Mouse (Mus musculus): ENCODE measurements around the gene Cypt3.

Cypt3 gene

DNA sequence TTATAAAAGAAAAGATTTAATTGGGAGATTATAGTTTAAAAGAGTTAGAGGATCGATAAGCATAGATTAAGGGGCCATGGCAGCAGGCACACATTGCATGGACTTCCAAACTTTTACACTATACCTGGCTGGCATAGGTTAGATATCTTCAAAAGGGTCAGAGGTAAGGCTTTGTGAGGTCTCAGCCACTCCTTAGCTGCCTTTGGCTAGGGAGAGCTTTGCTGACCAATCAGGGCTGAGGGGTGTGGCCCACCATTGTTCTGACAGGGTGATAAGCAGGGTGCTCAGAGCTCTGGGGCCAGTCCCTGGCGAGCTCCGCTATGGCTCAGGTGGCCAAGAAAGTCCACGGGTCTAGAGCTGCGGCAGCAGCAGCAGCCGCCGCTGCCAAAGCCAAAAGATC lies at the start of gene Cypt3:
Cypt3 (plus strand) TSS at position 301 of the 400 bp plus-strand sequence.
- DNase-seq = no peak

DNA sequence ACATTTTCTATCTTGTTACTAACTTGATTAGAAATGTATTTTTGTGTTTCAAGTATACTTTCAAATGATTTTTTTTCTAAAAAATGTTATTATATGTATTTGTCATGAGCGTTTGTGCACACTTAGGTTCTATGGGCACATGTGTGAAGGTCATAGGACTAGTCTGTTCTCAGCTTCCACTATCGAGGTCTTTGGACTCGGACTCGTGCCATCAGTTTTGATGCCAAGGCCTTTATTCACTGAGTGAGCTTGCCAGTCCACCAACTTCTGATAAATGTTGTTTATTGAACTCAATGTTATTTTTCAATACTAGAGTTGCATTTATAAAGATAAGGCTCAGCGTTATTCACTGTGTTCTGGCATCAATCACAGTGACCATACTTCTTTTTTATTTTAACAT lies 42.9 kb upstream of the Cypt3 start:
- no peak for DNase-seq

DNA sequence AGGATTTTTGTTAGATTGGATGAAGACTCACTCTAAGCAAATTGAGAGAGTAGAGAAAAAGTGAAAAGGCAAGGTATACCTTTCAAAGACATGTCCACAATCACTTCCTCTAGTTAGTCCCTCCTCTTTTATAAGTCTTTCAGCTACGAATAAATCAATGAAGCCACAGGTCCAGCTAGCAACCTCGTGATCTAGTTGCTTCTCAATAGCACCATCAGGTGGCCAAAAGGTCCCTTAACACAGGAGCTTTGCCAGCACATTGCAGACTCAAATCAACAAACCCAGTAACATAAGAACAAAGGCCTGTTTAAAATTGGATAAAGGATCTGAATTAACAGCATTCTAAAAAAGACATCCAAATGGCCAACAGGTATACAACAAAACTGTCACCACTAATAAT lies 30.0 kb upstream of the Cypt3 start:
- DNase-seq = peak; percentile 9

DNA sequence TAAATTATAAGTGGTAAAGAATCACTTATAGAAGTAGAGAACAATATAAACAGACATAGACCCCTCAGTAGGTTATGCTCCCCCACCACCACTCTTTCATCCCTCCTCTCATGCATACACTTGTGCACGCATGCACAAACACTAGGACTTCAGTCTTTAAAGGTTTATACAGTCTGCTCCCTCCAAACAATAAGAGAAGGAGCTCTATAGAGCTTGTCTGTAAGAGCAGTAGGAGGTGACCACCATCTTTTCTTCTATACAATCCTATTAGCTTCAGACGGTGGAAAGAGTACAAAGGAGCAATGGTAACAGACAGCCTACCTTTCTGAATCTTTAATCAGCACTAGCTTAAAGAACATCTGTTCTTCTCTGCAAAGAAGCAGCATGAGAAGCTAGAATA lies 1.8 kb upstream of the Cypt3 start:
- DNase-seq = no peak

DNA sequence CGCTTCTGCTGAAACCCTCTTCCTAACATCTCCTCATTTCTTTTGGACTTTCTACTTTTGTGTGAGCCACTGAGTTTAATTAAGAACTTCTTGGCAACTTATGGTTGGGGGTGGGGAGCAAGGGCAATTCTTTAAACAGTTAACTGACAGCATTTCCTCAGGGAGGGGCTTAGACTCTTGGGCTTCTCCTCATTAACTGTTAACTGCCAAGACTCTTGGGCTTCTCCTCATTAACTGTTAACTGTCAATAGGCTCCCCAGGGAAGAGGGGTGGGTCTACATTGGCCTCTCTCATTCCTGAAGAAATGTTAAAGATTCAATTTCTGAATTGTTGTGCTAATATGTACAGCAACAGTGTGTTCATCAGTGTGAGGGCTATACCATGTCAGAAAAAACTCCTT lies 6.3 kb downstream of the Cypt3 start:
- no peak for DNase-seq

DNA sequence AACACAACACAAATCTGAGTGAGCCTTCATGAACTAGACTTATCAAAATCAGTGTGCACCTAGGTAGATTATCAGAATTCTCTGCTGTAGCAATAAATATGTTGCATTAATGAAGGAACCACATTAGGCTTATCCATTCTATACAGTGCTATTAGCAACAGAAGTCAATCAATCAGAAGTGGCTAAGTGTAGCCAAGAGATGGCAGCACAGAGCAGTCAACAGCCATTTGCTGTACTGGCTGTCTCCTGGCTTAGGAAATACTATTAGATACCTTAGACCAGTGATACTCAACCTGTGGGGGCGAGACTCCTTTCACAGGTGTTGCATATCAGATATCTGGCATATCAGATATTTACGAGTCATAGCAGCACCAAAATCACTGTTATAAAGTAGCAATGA lies 41.2 kb downstream of the Cypt3 start:
- no peak for DNase-seq

All from layer of hippocampus, adult 9-11 months (tissue).